Mouse (Mus musculus) megakaryocyte, embryonic 14.5 days (primary cell): ENCODE data around the gene Gpc5. TPM values are rescaled to one million over a fixed set of nuclear protein-coding genes. Genes with fewer than 3 reads are reported as not detected.

Experiments used
- H3K27me3 ChIP-seq: replicated peaks from 2 replicates; pipeline ENCODE3; 2012; ENCODE audit warnings: inconsistent platforms
- H3K36me3 ChIP-seq: replicated peaks from 2 replicates; pipeline ENCODE3; 2012; ENCODE audit warnings: low read length, inconsistent platforms, mixed read lengths
- H3K4me1 ChIP-seq: 2 replicates; pipeline ENCODE4 v1.6.1; 2012; ENCODE audit warnings: inconsistent platforms
- H3K4me3 ChIP-seq: replicated peaks from 2 replicates; pipeline ENCODE3; 2012; ENCODE audit warnings: moderate library complexity, mild to moderate bottlenecking, inconsistent platforms
- H3K9me3 ChIP-seq: 2 replicates; pipeline ENCODE4 v1.6.1; 2012; ENCODE audit warnings: inconsistent platforms
- FLI1 ChIP-seq: IDR thresholded peaks from 2 replicates; pipeline ENCODE4 v1.6.1; 2012; ENCODE audit warnings: low read length, inconsistent platforms, mixed read lengths
- GATA1 ChIP-seq: IDR thresholded peaks from 3 replicates; pipeline ENCODE4 v1.6.1; 2012; ENCODE audit warnings: mixed read lengths, low read length, inconsistent platforms, borderline replicate concordance
- polyA plus RNA-seq: library from polyadenylated mRNA; stranded (reverse); fragments of >175 nt; gene quantifications from 2 replicates; pipeline ENCODE4 v1.2.3, GENCODE M21; 2012; ENCODE audit warnings: low replicate concordance; ENCODE audit not compliant: insufficient read depth

Gpc5 gene
- polyA plus RNA-seq, 1 experiment, result not detected

- no peak for TF ChIP-seq FLI1
- no peak for TF ChIP-seq GATA1
- Histone ChIP-seq H3K27me3 (no peaks in the 10 kb centered on the region), H3K36me3 (no peaks in the 10 kb centered on the region), H3K4me1 (no peaks in the 10 kb centered on the region), H3K9me3 (no peaks in the 10 kb centered on the region), H3K4me3 (no peak overlapping the region)
These were observed 1459.4 kb downstream of the Gpc5 start for GRCm38 (mm10) chr14:116551401-116551800.

DNA sequence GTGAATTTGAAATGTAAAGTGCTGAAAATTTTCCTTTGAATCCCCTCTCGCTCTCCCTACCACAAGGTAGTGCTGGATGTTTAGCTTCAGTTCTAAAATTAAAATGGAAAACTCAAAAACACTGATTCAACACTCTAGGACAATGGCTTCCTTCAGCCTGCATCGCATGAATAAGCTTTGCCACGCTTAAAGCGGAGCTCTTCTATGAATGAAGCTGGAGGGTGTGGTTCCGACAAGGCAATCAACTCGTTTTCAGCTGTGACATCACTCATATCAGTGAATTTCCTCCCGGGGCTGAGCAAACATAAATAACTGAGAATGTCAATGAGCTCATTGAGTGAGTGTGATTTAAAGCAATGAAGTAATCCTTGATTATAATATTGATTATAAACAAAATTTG, 1461.3 kb downstream of the Gpc5 start:
- H3K4me1 ChIP-seq, result no peaks in the 10 kb centered on the region
- H3K4me3 ChIP-seq, result no peak overlapping the region
- H3K27me3 ChIP-seq, result no peaks in the 10 kb centered on the region
- H3K9me3 ChIP-seq, result no peaks in the 10 kb centered on the region
- no peak for TF ChIP-seq FLI1
- no peak for TF ChIP-seq GATA1
- H3K36me3 ChIP-seq, result no peaks in the 10 kb centered on the region

DNA sequence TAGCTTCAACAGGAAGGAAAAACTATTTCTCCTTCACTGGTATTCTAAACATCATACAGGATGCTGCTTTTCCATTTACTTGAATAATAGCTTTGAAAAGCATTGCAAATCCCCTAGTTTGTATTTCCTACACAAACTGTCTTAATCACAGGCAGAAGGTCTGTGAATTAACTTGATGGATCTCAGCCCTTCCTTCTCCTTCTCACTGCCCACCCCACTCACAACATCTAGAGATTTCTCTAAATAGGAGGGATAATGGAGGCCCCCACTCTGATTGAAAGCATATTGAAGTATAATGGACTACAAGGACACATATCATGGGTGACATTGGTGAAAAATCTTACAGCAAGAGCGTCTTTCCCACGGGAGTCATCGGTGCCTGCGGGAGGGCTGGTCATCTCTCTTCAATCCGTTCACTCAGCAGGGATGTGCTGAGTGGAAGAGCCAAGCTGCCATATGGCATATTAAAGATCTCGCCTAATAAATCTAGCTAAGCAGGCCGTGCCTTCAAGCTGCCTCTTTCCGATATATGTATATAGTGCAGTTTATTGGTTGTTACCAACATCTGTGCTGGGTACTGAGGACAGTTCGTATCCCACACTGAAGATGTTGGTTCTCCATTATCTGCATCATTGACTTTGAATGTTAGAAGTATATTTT, 1466.3 kb downstream of the Gpc5 start:
- H3K27me3 ChIP-seq, result no peaks in the 10 kb centered on the region
- TF ChIP-seq GATA1 (no peak), FLI1 (no peak)

DNA sequence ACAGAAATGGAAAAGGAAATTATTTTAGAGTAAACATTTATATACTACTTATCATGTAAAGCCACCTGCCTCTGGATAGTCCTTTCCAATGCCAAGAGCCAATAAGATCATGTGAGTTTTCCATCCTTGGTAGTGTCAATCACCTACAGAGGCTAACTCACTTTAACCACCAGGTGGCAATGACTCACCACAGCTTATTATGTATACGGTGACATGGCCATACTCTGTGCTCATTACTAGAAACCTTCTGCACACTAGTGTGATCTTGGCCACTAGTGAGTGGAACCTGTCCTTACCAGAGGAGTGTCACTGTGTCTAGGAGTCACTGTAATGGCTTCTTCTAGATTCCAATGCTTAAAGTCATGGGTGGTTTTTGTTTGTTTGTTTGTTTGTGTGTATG, 1468.0 kb downstream of the Gpc5 start:
- H3K4me3 ChIP-seq, result no peak overlapping the region
- no peaks in the 10 kb centered on the region for H3K9me3 ChIP-seq
- H3K4me1 ChIP-seq, result no peaks in the 10 kb centered on the region
- H3K36me3 ChIP-seq, result no peaks in the 10 kb centered on the region
- TF ChIP-seq FLI1, result no peak
- no peak for TF ChIP-seq GATA1
- H3K27me3 ChIP-seq, result no peaks in the 10 kb centered on the region

More for the DNA sequence above, 1466.3 kb downstream of the Gpc5 start:
- Histone ChIP-seq H3K36me3 (no peaks in the 10 kb centered on the region), H3K9me3 (no peaks in the 10 kb centered on the region), H3K4me1 (no peaks in the 10 kb centered on the region), H3K4me3 (no peak overlapping the region)
